Comparison of ENCODE assay signal across 17 mouse cellular contexts in genomic region chr7:75666982-75667381, GRCm38 (mm10).
DNase-seq lines count a peak whose midpoint lies in the region; ATAC-seq and TF ChIP-seq lines count a peak whose summit lies in the region.
"Had no signal": no experiment of that assay in that cellular context is flagged by ENCODE, and none has a peak within 500 bp of the region (broad histone marks: within the 10 kb centered on the region; RNA-seq: fewer than 3 reads in every experiment).

No protein-coding gene starts in this region.

- TF ChIP-seq EP300 in heart, postnatal 0 days (IDR thresholded peaks at IDR 0.05; ENCODE audit: low read depth) = no peak
- TF ChIP-seq EP300 in stomach, postnatal 0 days (optimal IDR thresholded peaks at IDR 0.05) = no peak

- no peak for TF ChIP-seq CTCF in heart, postnatal 0 days (IDR thresholded peaks at IDR 0.05; ENCODE audit: low read depth)
- no peak for TF ChIP-seq CTCF in embryonic fibroblast, embryonic 13.5 days (IDR thresholded peaks at IDR 0.05; ENCODE audit: borderline replicate concordance, insufficient read depth, low read length)
- TF ChIP-seq CTCF in stomach, postnatal 0 days (IDR thresholded peaks at IDR 0.05; ENCODE audit: low read depth) = no peak

- no peak for TF ChIP-seq POLR2A in embryonic fibroblast, embryonic 13.5 days (IDR thresholded peaks at IDR 0.05; ENCODE audit: low read depth, low read length)

- no peaks in the 10 kb centered on the region for H3K9me3 ChIP-seq in heart, postnatal 0 days (replicated peaks; ENCODE audit: control insufficient read depth, low read length)
- no peaks in the 10 kb centered on the region for H3K9me3 ChIP-seq in heart, embryonic 10.5 days
- H3K9me3 ChIP-seq in stomach, postnatal 0 days (ENCODE audit: control insufficient read depth, low read length) = no peaks in the 10 kb centered on the region
- H3K9me3 ChIP-seq: forebrain, embryonic 12.5 days; hindbrain, embryonic 13.5 days; liver, embryonic 15.5 days; neural tube, embryonic 12.5 days had no signal

- 70% methylated on average over 3 of the region's 3 CpGs for WGBS in heart, postnatal 0 days
- 90% methylated on average over 3 of the region's 3 CpGs for WGBS in heart, embryonic 10.5 days
- 66% methylated on average over 3 of the region's 3 CpGs for WGBS in stomach, postnatal 0 days

- H3K4me3 ChIP-seq in heart, postnatal 0 days (ENCODE audit: low read depth, low read length) = no peak overlapping the region
- H3K4me3 ChIP-seq in heart, embryonic 10.5 days = no peak overlapping the region
- no peak overlapping the region for H3K4me3 ChIP-seq in embryonic fibroblast, embryonic 13.5 days (ENCODE audit: insufficient read depth, low read length)
- H3K4me3 ChIP-seq in stomach, postnatal 0 days (ENCODE audit: low read depth, low read length) = no peak overlapping the region
- H3K4me3 ChIP-seq: forebrain, embryonic 12.5 days; hindbrain, embryonic 13.5 days; liver, embryonic 15.5 days; neural tube, embryonic 12.5 days had no signal

- no peak for ATAC-seq in heart, postnatal 0 days (ENCODE audit: insufficient read depth, low read depth)
- ATAC-seq in CD4-positive, CD25-positive, alpha-beta regulatory T cell, adult 4 months = peak; percentile 33
- peak; percentile 47; the same call in 1 of the 2 replicates for ATAC-seq in stomach, postnatal 0 days (ENCODE audit: low FRiP score, low TSS enrichment)
- ATAC-seq: lung, postnatal 0 days had no signal

- 0 out of 2 replicates have a peak overlapping the region, but pooled peaks have one; percentile 40 for H3K27ac ChIP-seq in heart, postnatal 0 days (ENCODE audit: low read depth)
- no peak overlapping the region for H3K27ac ChIP-seq in heart, embryonic 10.5 days
- peak overlapping the region; percentile 78 for H3K27ac ChIP-seq in embryonic fibroblast, embryonic 13.5 days (ENCODE audit: insufficient read depth, low read length)
- no peak overlapping the region for H3K27ac ChIP-seq in stomach, postnatal 0 days (replicated peaks)
- H3K27ac ChIP-seq: forebrain, embryonic 12.5 days; hindbrain, embryonic 13.5 days; liver, embryonic 15.5 days; neural tube, embryonic 12.5 days had no signal

- H3K4me2 ChIP-seq in heart, postnatal 0 days (ENCODE audit: low read depth, low read length) = no peak overlapping the region
- H3K4me2 ChIP-seq in stomach, postnatal 0 days (replicated peaks; ENCODE audit: low read depth) = no peak overlapping the region
- H3K4me2 ChIP-seq: forebrain, embryonic 12.5 days; hindbrain, embryonic 13.5 days; liver, embryonic 15.5 days; neural tube, embryonic 12.5 days had no signal

- H3K36me3 ChIP-seq in heart, postnatal 0 days (replicated peaks; ENCODE audit: control insufficient read depth, insufficient read depth, low read length) = peaks cover 32% of the 10 kb centered on the region
- H3K36me3 ChIP-seq in heart, embryonic 10.5 days = peaks cover 21% of the 10 kb centered on the region
- H3K36me3 ChIP-seq in stomach, postnatal 0 days (ENCODE audit: control insufficient read depth, insufficient read depth, low read length) = peaks cover 2% of the 10 kb centered on the region
- H3K36me3 ChIP-seq: hindbrain, embryonic 13.5 days; neural tube, embryonic 12.5 days had no signal

- H3K27me3 ChIP-seq in heart, postnatal 0 days (ENCODE audit: control insufficient read depth, insufficient read depth, low read length) = no peaks in the 10 kb centered on the region
- no peaks in the 10 kb centered on the region for H3K27me3 ChIP-seq in heart, embryonic 10.5 days (ENCODE audit: insufficient read depth, poor library complexity, severe bottlenecking)
- no peaks in the 10 kb centered on the region for H3K27me3 ChIP-seq in stomach, postnatal 0 days (ENCODE audit: control insufficient read depth, insufficient read depth, low read length)
- H3K27me3 ChIP-seq: forebrain, embryonic 12.5 days; hindbrain, embryonic 13.5 days; liver, embryonic 15.5 days; neural tube, embryonic 12.5 days had no signal

- peaks cover 11% of the 10 kb centered on the region for H3K4me1 ChIP-seq in heart, postnatal 0 days (ENCODE audit: control insufficient read depth, insufficient read depth)
- peaks cover 21% of the 10 kb centered on the region for H3K4me1 ChIP-seq in heart, embryonic 10.5 days
- H3K4me1 ChIP-seq in embryonic fibroblast, embryonic 13.5 days (ENCODE audit: control insufficient read depth, insufficient read depth, low read length) = peaks cover 17% of the 10 kb centered on the region
- no peaks in the 10 kb centered on the region for H3K4me1 ChIP-seq in stomach, postnatal 0 days (replicated peaks; ENCODE audit: control insufficient read depth, insufficient read depth)
- H3K4me1 ChIP-seq: forebrain, embryonic 12.5 days; hindbrain, embryonic 13.5 days; neural tube, embryonic 12.5 days had no signal

- no peak overlapping the region for H3K9ac ChIP-seq in heart, postnatal 0 days (replicated peaks; ENCODE audit: low read depth, low read length)
- H3K9ac ChIP-seq in stomach, postnatal 0 days (ENCODE audit: low read length) = no peak overlapping the region
- H3K9ac ChIP-seq: forebrain, embryonic 12.5 days; hindbrain, embryonic 13.5 days; liver, embryonic 15.5 days; neural tube, embryonic 12.5 days had no signal

- DNase-seq in heart, postnatal 0 days (ENCODE audit: low spot score) = no peak
- DNase-seq in heart, embryonic 10.5 days (ENCODE audit: low spot score) = no peak
- DNase-seq in stomach, postnatal 0 days (ENCODE audit: low spot score) = no peak
- no peak for DNase-seq in thymus, postnatal 10 days (ENCODE audit: low spot score in 2 of 2)
- DNase-seq in adipocyte (ENCODE audit: low spot score) = no peak
- DNase-seq: cerebellum, adult 9-10 months; gastrocnemius, postnatal 36 days; kidney, adult 11 months; kidney, postnatal 10 days; right cerebral cortex, postnatal 25 days had no signal

Comparison
In these comparisons a context has a peak if more than half of its experiments do, and no peak if none do; other contexts are left out.
1. H3K27ac ChIP-seq: peak in heart, postnatal 0 days (single experiment) and embryonic fibroblast, embryonic 13.5 days (single experiment); none in heart, embryonic 10.5 days (single experiment) and stomach, postnatal 0 days (single experiment).